Mouse (Mus musculus) CH12.LX (cell line): ENCODE measurements around the gene Ces2f.

Source experiments
- EP300 ChIP-seq: IDR thresholded peaks from 2 replicates; pipeline ENCODE4 v1.6.1; 2011; ENCODE audit warnings: low read length, improper control_type of control experiment
- PAX5 ChIP-seq: IDR thresholded peaks from 2 replicates; pipeline ENCODE4 v1.6.1; 2012; ENCODE audit warnings: low read length, inconsistent platforms, mixed read lengths

DNA sequence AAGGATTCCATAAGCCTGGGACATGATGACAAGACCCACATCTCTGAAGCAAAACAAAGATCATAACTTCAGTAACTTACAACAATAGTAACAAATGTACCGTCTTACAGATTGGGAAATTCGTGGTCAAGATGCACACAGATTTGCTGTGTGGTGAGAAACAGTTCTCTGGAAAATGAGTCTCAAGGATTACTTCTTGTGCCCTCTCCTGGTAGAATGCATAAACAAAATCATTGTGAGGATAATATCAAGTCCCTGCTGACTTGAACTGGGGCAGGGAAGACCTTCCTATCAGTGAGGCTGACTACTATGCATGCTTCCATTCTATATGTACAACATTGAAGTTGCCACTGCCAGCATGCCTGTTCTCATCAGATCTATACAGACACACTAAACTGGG is 45.4 kb upstream of the Ces2f start:
- TF ChIP-seq EP300: no peak
- no peak for TF ChIP-seq PAX5
